15 mouse cellular contexts compared by ENCODE assay signal in genomic region chr7:65572731-65573130, GRCm38 (mm10). TPM values are rescaled to one million over a fixed set of nuclear protein-coding genes. Genes with fewer than 3 reads are reported as not detected.
DNase-seq lines count a peak whose midpoint lies in the region; ATAC-seq lines count a peak whose summit lies in the region.
"Had no signal": no experiment of that assay in that cellular context is flagged by ENCODE, and none has a peak within 500 bp of the region (broad histone marks: within the 10 kb centered on the region; RNA-seq: fewer than 3 reads in every experiment).

No protein-coding gene starts in this region.

- WGBS in midbrain, embryonic 16.5 days: 45% methylated on average over 5 of the region's 5 CpGs
- WGBS in midbrain, embryonic 11.5 days: 66% methylated on average over 5 of the region's 5 CpGs

- no peaks in the 10 kb centered on the region for H3K27me3 ChIP-seq in midbrain, embryonic 16.5 days (ENCODE audit: control insufficient read depth, insufficient read depth, low read depth, low read length)
- H3K27me3 ChIP-seq in midbrain, embryonic 11.5 days (ENCODE audit: control insufficient read depth, insufficient read depth, low read length): no peaks in the 10 kb centered on the region
- H3K27me3 ChIP-seq: neural tube, embryonic 15.5 days had no signal

- H3K4me1 ChIP-seq in midbrain, embryonic 16.5 days (ENCODE audit: control insufficient read depth, insufficient read depth, low read length): peaks cover 8% of the 10 kb centered on the region
- no peaks in the 10 kb centered on the region for H3K4me1 ChIP-seq in midbrain, embryonic 11.5 days (ENCODE audit: control insufficient read depth, insufficient read depth, low read length)

- no peak overlapping the region; the same call in 1 of the 2 replicates for H3K27ac ChIP-seq in midbrain, embryonic 16.5 days (ENCODE audit: low read length)
- no peak overlapping the region for H3K27ac ChIP-seq in midbrain, embryonic 11.5 days (ENCODE audit: low read depth, low read length)
- H3K27ac ChIP-seq: macrophage; neural tube, embryonic 15.5 days had no signal

- no peak overlapping the region for H3K9ac ChIP-seq in midbrain, embryonic 16.5 days (ENCODE audit: low read depth, low read length)
- no peak overlapping the region for H3K9ac ChIP-seq in midbrain, embryonic 11.5 days (ENCODE audit: low read length)
- H3K9ac ChIP-seq: lung, embryonic 14.5 days; neural tube, embryonic 15.5 days had no signal

- DNase-seq in frontal cortex, postnatal 14 days (ENCODE audit: low spot score in 2 of 2): peak; percentile 8 to 13
- no peak for DNase-seq in frontal cortex, postnatal 25 days (ENCODE audit: low spot score in 2 of 2)
- DNase-seq in midbrain, embryonic 11.5 days (ENCODE audit: low spot score, missing footprints): no peak
- peak; percentile 15 to 20 for DNase-seq in layer of hippocampus, adult 8-10 months (ENCODE audit: low spot score in 2 of 2)
- peak; percentile 12 for DNase-seq in right cerebral cortex, postnatal 25 days
- DNase-seq in yolk sac, embryonic 10.5 days (ENCODE audit: low spot score): no peak
- DNase-seq in thymus, postnatal 14 days: no peak
- DNase-seq: cerebellum, adult 18-20 months; gastrocnemius, postnatal 10 days; kidney, adult 9 months; lung, embryonic 14.5 days had no signal

- H3K36me3 ChIP-seq in midbrain, embryonic 16.5 days (ENCODE audit: control insufficient read depth, insufficient read depth, low read length): no peaks in the 10 kb centered on the region
- no peaks in the 10 kb centered on the region for H3K36me3 ChIP-seq in midbrain, embryonic 11.5 days (ENCODE audit: control insufficient read depth, insufficient read depth, low read length)
- H3K36me3 ChIP-seq: neural tube, embryonic 15.5 days had no signal

- H3K4me3 ChIP-seq in midbrain, embryonic 16.5 days (ENCODE audit: low read depth, low read length): no peak overlapping the region
- H3K4me3 ChIP-seq in midbrain, embryonic 11.5 days (ENCODE audit: low read depth, low read length): no peak overlapping the region
- H3K4me3 ChIP-seq: neural tube, embryonic 15.5 days had no signal

- no peaks in the 10 kb centered on the region for H3K9me3 ChIP-seq in midbrain, embryonic 16.5 days (replicated peaks; ENCODE audit: control insufficient read depth, low read length, poor library complexity, severe bottlenecking)
- H3K9me3 ChIP-seq in midbrain, embryonic 11.5 days (ENCODE audit: control insufficient read depth, low read length): no peaks in the 10 kb centered on the region
- H3K9me3 ChIP-seq: neural tube, embryonic 15.5 days had no signal

- no peak overlapping the region for H3K4me2 ChIP-seq in midbrain, embryonic 16.5 days (ENCODE audit: low read length)
- H3K4me2 ChIP-seq in midbrain, embryonic 11.5 days: no peak overlapping the region
- H3K4me2 ChIP-seq: lung, embryonic 14.5 days; neural tube, embryonic 15.5 days had no signal

- peak; percentile 45 for ATAC-seq in midbrain, embryonic 16.5 days
- ATAC-seq in midbrain, embryonic 11.5 days (ENCODE audit: low FRiP score): no peak
- ATAC-seq: inflammation-experienced regulatory T-cells, adult 6 months had no signal

RNA-seq across cellular contexts. Expression of gene Tjp1, which starts 45.1 kb away (rescaled TPM):
- 25.7 and 28.4 TPM in 2 replicates for polyA plus RNA-seq in midbrain, embryonic 16.5 days (2015; fragmentation: Nextera tagmentation; extraction: Ambion mirVana)
- 21.7 and 26.8 TPM in 2 replicates for polyA plus RNA-seq in midbrain, embryonic 11.5 days (2014; fragmentation: Nextera tagmentation; extraction: Ambion mirVana)
- total RNA-seq in layer of hippocampus, adult 8-10 months (2022): 100 to 1,000 TPM; 132 to 163 (median 150) TPM
- polyA plus RNA-seq: inflammation-experienced regulatory T-cells, adult 6 months had no signal

Comparison
In these comparisons a context has a peak if more than half of its experiments do, and no peak if none do; other contexts are left out.
1. DNase-seq: peak in frontal cortex, postnatal 14 days (2 of 2), layer of hippocampus, adult 8-10 months (2 of 2) and right cerebral cortex, postnatal 25 days (single experiment); none in frontal cortex, postnatal 25 days (0 of 2), midbrain, embryonic 11.5 days (single experiment), yolk sac, embryonic 10.5 days (single experiment) and thymus, postnatal 14 days (single experiment).